Mouse (Mus musculus): ENCODE measurements around the gene Hist2h4.

GRCm38 (mm10) chr3:96266132-96266710 lies 3.1 kb upstream of the Hist2h4 start:
- TF ChIP-seq POLR2A (IDR thresholded peaks at IDR 0.05; ENCODE audit: control insufficient read depth, low read depth, low read length), result no peak
- TF ChIP-seq CTCF (IDR thresholded peaks at IDR 0.05; ENCODE audit: control insufficient read depth, insufficient read depth, insufficient replicate concordance, low read depth, low read length), result no peak
